Mouse (Mus musculus) cerebellum, adult 2 months (tissue): ENCODE measurements around the gene Zfp870. TPM values are rescaled to one million over a fixed set of nuclear protein-coding genes. Genes with fewer than 3 reads are reported as not detected.

Source experiments
- DNase-seq, 2 experiments: peaks; one replicate each; pipeline ENCODE4 v3.0.0; 2021
- H3K27ac ChIP-seq: fragments of 200-500 bp; 2 replicates; pipeline ENCODE4 v1.5.1; 2012; ENCODE audit warnings: low read length, control low read depth, inconsistent platforms; ENCODE audit not compliant: insufficient read depth
- H3K27me3 ChIP-seq: fragments of 200-500 bp; 2 replicates; pipeline ENCODE4 v1.6.1; 2012; ENCODE audit warnings: inconsistent platforms, mild to moderate bottlenecking, low read length, moderate library complexity; ENCODE audit not compliant: control insufficient read depth, insufficient read depth
- H3K4me1 ChIP-seq: fragments of 200-500 bp; 2 replicates; pipeline ENCODE4 v1.6.1; 2011; ENCODE audit warnings: low read length; ENCODE audit not compliant: control insufficient read depth, insufficient read depth
- H3K4me3 ChIP-seq: fragments of 200-500 bp; replicated peaks from 2 replicates; pipeline ENCODE3; 2011; ENCODE audit warnings: mild to moderate bottlenecking, low read depth, low read length, control low read depth; ENCODE audit not compliant: insufficient read depth
- CTCF ChIP-seq: fragments of 200-500 bp; IDR thresholded peaks from 2 replicates; pipeline ENCODE4 v1.5.1; 2011; ENCODE audit warnings: low read depth, mild to moderate bottlenecking, control low read depth, low read length, moderate library complexity, borderline replicate concordance; ENCODE audit not compliant: insufficient read depth
- POLR2A ChIP-seq: fragments of 200-500 bp; IDR thresholded peaks from 2 replicates; pipeline ENCODE4 v1.6.1; 2011; ENCODE audit warnings: low read length, control low read depth, borderline replicate concordance; ENCODE audit not compliant: insufficient read depth
- WGBS: fragments of 180-500 bp; shearing (Covaris S2); methylation state at CpG from one replicate; pipeline ENCODE4 v1.1.7; 2018; 5-methylcytosine and 5-hydroxymethylcytosine counted together
- polyA plus RNA-seq: library from polyadenylated mRNA; depleted of rRNA; stranded (reverse); fragments of >200 nt; gene quantifications from 2 replicates; pipeline ENCODE4 v1.2.3, GENCODE M21; 2012

The Zfp870 gene
- polyA plus RNA-seq, 1 experiment, result 6.8 TPM

DNA sequence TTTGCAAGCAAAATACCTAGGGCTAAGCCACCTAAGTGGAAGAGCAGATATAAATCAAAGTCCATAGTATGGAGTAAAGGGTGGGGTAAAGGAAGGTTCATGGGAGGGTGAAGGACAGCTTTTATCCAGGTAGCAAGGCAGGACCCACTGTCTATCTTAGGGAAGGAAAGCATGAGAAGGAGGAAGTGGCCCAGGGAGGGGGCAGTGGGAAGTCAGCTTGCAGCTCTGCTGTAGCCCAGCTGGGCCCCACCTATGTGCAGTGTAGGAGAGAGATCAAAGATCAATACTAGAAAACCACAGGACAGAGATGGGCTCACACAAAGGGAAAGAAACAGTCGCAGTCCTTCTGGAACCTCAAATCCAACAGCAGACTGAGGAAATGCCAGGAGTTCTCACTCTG lies 24.6 kb upstream of the Zfp870 start:
- TF ChIP-seq CTCF, result no peak
- Histone ChIP-seq H3K27ac (no peak overlapping the region), H3K4me1 (peaks cover 8% of the 10 kb centered on the region; the same call in 1 of the 2 replicates), H3K4me3 (no peak overlapping the region), H3K27me3 (no peaks in the 10 kb centered on the region)
- no peak for DNase-seq
- WGBS, result 88% methylated on average over 1 of the region's 1 CpGs

- Histone ChIP-seq H3K27ac (no peak overlapping the region), H3K27me3 (no peaks in the 10 kb centered on the region), H3K4me3 (no peak overlapping the region), H3K4me1 (no peaks in the 10 kb centered on the region)
- 78% methylated on average over 10 of the region's 10 CpGs for WGBS
- TF ChIP-seq CTCF (no peak), POLR2A (no peak)
- DNase-seq, result no peak
Observed at GRCm38 (mm10) chr17:32906172-32906571, 14.7 kb upstream of the Zfp870 start.

DNA sequence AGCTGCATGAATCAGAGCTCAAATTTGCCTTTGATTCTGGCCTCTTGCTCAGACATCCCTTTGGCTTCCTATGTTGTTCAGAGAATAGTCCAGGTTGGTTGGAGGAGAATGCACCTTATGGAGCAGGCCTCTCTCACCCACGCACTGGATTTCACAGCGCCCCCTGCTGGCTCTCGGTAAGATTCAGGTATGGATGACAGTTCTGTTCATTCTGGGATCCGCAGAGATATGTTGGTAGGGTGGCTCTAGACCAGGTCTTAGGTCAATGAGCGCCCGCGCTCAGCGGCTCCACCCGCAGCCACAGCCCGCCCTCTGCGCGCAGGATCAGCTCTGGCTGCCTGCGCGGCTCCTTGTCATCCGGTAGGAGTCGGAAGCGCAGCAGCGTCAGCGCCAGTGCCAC lies 13.8 kb upstream of the Zfp870 start:
- H3K4me3 ChIP-seq, result no peak overlapping the region
- no peak overlapping the region for H3K27ac ChIP-seq
- TF ChIP-seq CTCF (peak; percentile 67), POLR2A (no peak)
- peak; percentile 40 to 60 for DNase-seq
- 16% methylated on average over 19 of the region's 19 CpGs for WGBS
- H3K27me3 ChIP-seq, result no peaks in the 10 kb centered on the region
- H3K4me1 ChIP-seq, result no peaks in the 10 kb centered on the region

DNA sequence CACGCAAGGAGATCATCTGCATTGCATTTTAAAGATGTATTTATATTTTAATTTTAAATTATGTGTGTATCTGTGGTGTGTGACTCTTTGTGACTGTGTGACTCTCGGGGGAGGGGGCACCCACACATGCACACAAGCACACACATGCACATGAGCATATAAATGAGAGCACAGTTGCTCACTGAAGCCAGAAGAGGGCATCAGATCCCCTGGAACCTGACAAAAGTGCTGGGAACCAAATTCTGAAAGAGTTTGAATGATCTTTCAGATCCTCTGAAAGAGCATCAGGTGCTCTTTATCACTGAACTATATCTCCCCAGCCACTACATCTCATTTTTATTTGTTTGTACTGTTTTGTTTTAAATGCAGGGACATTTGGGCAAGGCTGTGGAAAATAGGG lies 13.0 kb upstream of the Zfp870 start:
- no peaks in the 10 kb centered on the region for H3K4me1 ChIP-seq
- H3K27ac ChIP-seq, result no peak overlapping the region
- no peak overlapping the region for H3K4me3 ChIP-seq
- TF ChIP-seq CTCF, result peak; percentile 44; the same call in 1 of the 2 replicates
- TF ChIP-seq POLR2A, result no peak
- no peak for DNase-seq
- no peaks in the 10 kb centered on the region for H3K27me3 ChIP-seq
- WGBS, result 59% methylated on average over 2 of the region's 2 CpGs

DNA sequence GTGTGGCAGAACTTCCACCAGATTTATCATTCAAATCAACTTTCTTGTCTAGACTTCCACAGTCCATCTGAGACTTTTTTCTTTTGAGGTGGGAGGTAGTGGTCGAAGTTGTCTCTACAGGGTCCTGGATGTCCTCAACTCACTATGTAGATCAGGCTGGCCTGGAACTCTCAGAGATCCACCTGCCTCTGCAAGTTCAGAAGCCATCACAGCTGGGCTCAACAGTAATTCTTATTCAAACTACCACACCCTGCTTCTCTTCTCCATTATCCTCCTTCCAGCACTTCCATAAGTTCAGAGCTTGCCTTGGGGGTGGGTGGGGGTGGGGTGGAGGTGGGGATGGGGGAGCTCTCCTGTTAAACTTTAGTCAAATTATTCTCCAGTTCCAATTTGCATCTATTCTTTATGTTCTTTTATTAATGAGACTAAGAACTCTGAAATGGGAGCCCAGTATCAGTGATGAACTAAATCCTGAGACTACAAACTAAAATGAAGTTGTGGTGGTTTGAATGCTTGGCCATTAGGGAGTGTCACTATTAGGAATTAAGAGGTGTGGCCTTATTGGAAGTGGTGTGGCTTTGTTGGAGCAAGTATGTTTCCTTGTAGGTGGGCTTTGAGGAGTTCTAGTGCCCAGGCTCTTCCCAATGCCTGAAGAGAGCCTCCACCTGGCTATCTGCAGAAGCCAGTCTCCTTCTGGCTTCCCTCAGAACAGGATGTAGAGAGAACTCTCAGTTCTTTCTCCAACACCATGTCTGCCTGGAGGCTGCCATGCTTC lies 10.5 kb upstream of the Zfp870 start:
- Histone ChIP-seq H3K4me1 (no peaks in the 10 kb centered on the region), H3K4me3 (no peak overlapping the region), H3K27ac (no peak overlapping the region), H3K27me3 (no peaks in the 10 kb centered on the region)
- TF ChIP-seq CTCF, result no peak
- no peak for TF ChIP-seq POLR2A
- 50% methylated on average over 1 of the region's 1 CpGs for WGBS
- DNase-seq, result no peak

GRCm38 (mm10) chr17:32895421-32895820 lies 4.0 kb upstream of the Zfp870 start:
- no peak overlapping the region for H3K27ac ChIP-seq
- H3K27me3 ChIP-seq, result no peaks in the 10 kb centered on the region
- no peaks in the 10 kb centered on the region; the same call in 1 of the 2 replicates for H3K4me1 ChIP-seq
- DNase-seq, result no peak
- TF ChIP-seq CTCF (no peak), POLR2A (no peak)
- no peak overlapping the region for H3K4me3 ChIP-seq
- WGBS, result 86% methylated on average over 4 of the region's 4 CpGs

- Histone ChIP-seq H3K4me3 (no peak overlapping the region), H3K27me3 (no peaks in the 10 kb centered on the region), H3K27ac (no peak overlapping the region), H3K4me1 (no peaks in the 10 kb centered on the region; the same call in 1 of the 2 replicates)
- WGBS, result 81% methylated on average over 3 of the region's 3 CpGs
- TF ChIP-seq CTCF (no peak), POLR2A (no peak)
- no peak for DNase-seq
Observed at GRCm38 (mm10) chr17:32893901-32894300, 2.5 kb upstream of the Zfp870 start.

DNA sequence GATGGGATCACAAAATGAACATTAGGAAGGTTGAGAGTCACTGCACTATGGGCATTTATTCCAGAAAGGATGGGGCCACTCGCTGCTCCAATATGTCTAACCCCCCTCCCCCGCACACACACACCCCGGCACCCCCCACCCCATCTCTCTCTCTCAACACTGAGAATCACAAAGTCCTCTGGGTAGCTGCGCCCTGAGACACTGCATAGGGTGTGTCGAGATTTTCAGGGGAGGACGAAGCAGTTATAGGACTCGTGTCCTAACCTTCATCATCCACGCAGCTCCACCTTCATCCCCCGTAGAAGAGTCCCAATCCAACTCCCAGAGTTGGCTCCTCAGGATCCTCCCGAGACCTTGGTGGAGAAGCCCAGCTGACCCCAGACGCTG lies 597 bp downstream of the Zfp870 start:
- TF ChIP-seq POLR2A, result no peak
- TF ChIP-seq CTCF, result no peak
- under 1% methylated on average over 11 of the region's 11 CpGs for WGBS
- Histone ChIP-seq H3K4me3 (peak overlapping the region; percentile 91), H3K27ac (no peak overlapping the region), H3K4me1 (no peaks in the 10 kb centered on the region; the same call in 1 of the 2 replicates), H3K27me3 (no peaks in the 10 kb centered on the region)
- DNase-seq, result no peak
